Comparison of ENCODE assay signal across 8 mouse cellular contexts in genomic region chr5:23434598-23435481, GRCm38 (mm10). TPM values are rescaled to one million over a fixed set of nuclear protein-coding genes. Genes with fewer than 3 reads are reported as not detected.
DNase-seq lines count a peak whose midpoint lies in the region; ATAC-seq and TF ChIP-seq lines count a peak whose summit lies in the region.

No protein-coding gene starts in this region.

- H3K79me2 ChIP-seq in C2C12 (ENCODE audit: control insufficient read depth, insufficient read depth), result peaks cover 86% of the 10 kb centered on the region

- peak overlapping the region; percentile 98 for H3K4me3 ChIP-seq in C2C12 (ENCODE audit: insufficient read depth, poor library complexity, severe bottlenecking)
- peak overlapping the region; percentile 84 for H3K4me3 ChIP-seq in bone marrow macrophage, adult 2 months (ENCODE audit: insufficient read depth, low read length)
- H3K4me3 ChIP-seq in heart, embryonic 14.5 days (ENCODE audit: control insufficient read depth in 1 of 2, insufficient read depth in 1 of 2, low read depth in 1 of 2, low read length in 2 of 2), result peak overlapping the region; percentile 67 to 76
- H3K4me3 ChIP-seq in liver, embryonic 16.5 days (ENCODE audit: low read depth, low read length), result peak overlapping the region; percentile 100
- peak overlapping the region; percentile 73 for H3K4me3 ChIP-seq in neural tube, embryonic 11.5 days (ENCODE audit: low read depth, low read length)
- peak overlapping the region; percentile 79 for H3K4me3 ChIP-seq in stomach, embryonic 16.5 days (replicated peaks; ENCODE audit: low read length)

- H3K27ac ChIP-seq in bone marrow macrophage, adult 2 months (ENCODE audit: insufficient read depth, low read depth, low read length), result peak overlapping the region; percentile 89
- H3K27ac ChIP-seq in heart, embryonic 14.5 days (replicated peaks in 1 of 2; ENCODE audit: control insufficient read depth in 1 of 2, insufficient read depth in 1 of 2, low read depth in 2 of 2, low read length in 2 of 2), result peak overlapping the region; percentile 98 to 100
- peak overlapping the region; percentile 100 for H3K27ac ChIP-seq in liver, embryonic 16.5 days (ENCODE audit: low read length)
- peak overlapping the region; percentile 100 for H3K27ac ChIP-seq in neural tube, embryonic 11.5 days (ENCODE audit: low read depth, low read length)
- H3K27ac ChIP-seq in stomach, embryonic 16.5 days (ENCODE audit: low read length), result peak overlapping the region; percentile 100

- H3K79me3 ChIP-seq in C2C12 (ENCODE audit: low read depth), result peaks cover 78% of the 10 kb centered on the region

- no peaks in the 10 kb centered on the region for H3K27me3 ChIP-seq in C2C12 (ENCODE audit: control insufficient read depth, insufficient read depth, insufficient read length)
- H3K27me3 ChIP-seq in heart, embryonic 14.5 days (ENCODE audit: control insufficient read depth, insufficient read depth, low read length), result no peaks in the 10 kb centered on the region
- no peaks in the 10 kb centered on the region for H3K27me3 ChIP-seq in liver, embryonic 16.5 days (ENCODE audit: control insufficient read depth, insufficient read depth, low read depth, low read length)
- no peaks in the 10 kb centered on the region for H3K27me3 ChIP-seq in neural tube, embryonic 11.5 days (ENCODE audit: control insufficient read depth, insufficient read depth, low read length)
- no peaks in the 10 kb centered on the region for H3K27me3 ChIP-seq in stomach, embryonic 16.5 days (ENCODE audit: control insufficient read depth, insufficient read depth, low read length)

- no peak for TF ChIP-seq CTCF in C2C12 (IDR thresholded peaks at IDR 0.05; ENCODE audit: control insufficient read depth, insufficient read depth, insufficient read length)
- no peak for TF ChIP-seq CTCF in bone marrow macrophage, adult 2 months (IDR thresholded peaks at IDR 0.05; ENCODE audit: low read depth, low read length)

- H3K4me1 ChIP-seq in bone marrow macrophage, adult 2 months (ENCODE audit: control insufficient read depth, insufficient read depth, low read length), result peaks cover 6% of the 10 kb centered on the region
- H3K4me1 ChIP-seq in heart, embryonic 14.5 days (ENCODE audit: control insufficient read depth in 2 of 2, insufficient read depth in 2 of 2, low read length in 2 of 2), result peaks cover 0 to 27% of the 10 kb centered on the region in 2 experiments; a peak in 2 of 4 replicates
- H3K4me1 ChIP-seq in liver, embryonic 16.5 days (ENCODE audit: control insufficient read depth, low read depth, low read length), result peaks cover 11% of the 10 kb centered on the region
- peaks cover 19% of the 10 kb centered on the region for H3K4me1 ChIP-seq in neural tube, embryonic 11.5 days (ENCODE audit: control insufficient read depth, insufficient read depth, low read length)
- peaks cover 13% of the 10 kb centered on the region; the same call in 1 of the 2 replicates for H3K4me1 ChIP-seq in stomach, embryonic 16.5 days (ENCODE audit: control insufficient read depth, insufficient read depth, low read length)

- H3K4me2 ChIP-seq in heart, embryonic 14.5 days (ENCODE audit: low read length), result peak overlapping the region; percentile 97
- H3K4me2 ChIP-seq in liver, embryonic 16.5 days (ENCODE audit: low read depth, low read length), result peak overlapping the region; percentile 93
- H3K4me2 ChIP-seq in neural tube, embryonic 11.5 days (ENCODE audit: low read depth), result peak overlapping the region; percentile 82
- peak overlapping the region; percentile 74 for H3K4me2 ChIP-seq in stomach, embryonic 16.5 days (ENCODE audit: low read depth, low read length)

- ATAC-seq in erythroid progenitor cell, adult 5-6 weeks (replicated peaks; ENCODE audit: low FRiP score, poor library complexity, severe bottlenecking), result peak; percentile 32; the same call in 1 of the 2 replicates
- 0 out of 2 replicates have a peak, but pooled peaks have one; percentile 1 for ATAC-seq in heart, embryonic 14.5 days (ENCODE audit: insufficient number of reproducible peaks, insufficient read depth, low FRiP score, low read depth)
- ATAC-seq in liver, embryonic 16.5 days (ENCODE audit: low read depth), result peak; percentile 11; the same call in 1 of the 2 replicates
- ATAC-seq in neural tube, embryonic 11.5 days (ENCODE audit: insufficient read depth, low FRiP score, low TSS enrichment), result no peak; the same call in 1 of the 2 replicates
- no peak for ATAC-seq in stomach, embryonic 16.5 days (ENCODE audit: insufficient read depth, low FRiP score)

- H3K9ac ChIP-seq in heart, embryonic 14.5 days (ENCODE audit: low read length), result peak overlapping the region; percentile 100
- H3K9ac ChIP-seq in liver, embryonic 16.5 days (ENCODE audit: low read depth, low read length), result peak overlapping the region; percentile 97
- H3K9ac ChIP-seq in neural tube, embryonic 11.5 days (ENCODE audit: low read length), result peak overlapping the region; percentile 100
- H3K9ac ChIP-seq in stomach, embryonic 16.5 days (ENCODE audit: low read length), result peak overlapping the region; percentile 96

- H3K9me3 ChIP-seq in heart, embryonic 14.5 days (ENCODE audit: control insufficient read depth, low read length), result no peaks in the 10 kb centered on the region
- H3K9me3 ChIP-seq in liver, embryonic 16.5 days (replicated peaks; ENCODE audit: control insufficient read depth, low read length), result no peaks in the 10 kb centered on the region
- no peaks in the 10 kb centered on the region for H3K9me3 ChIP-seq in neural tube, embryonic 11.5 days (ENCODE audit: control insufficient read depth, low read length)
- H3K9me3 ChIP-seq in stomach, embryonic 16.5 days (replicated peaks; ENCODE audit: control insufficient read depth, low read length), result no peaks in the 10 kb centered on the region

- under 1% methylated on average over 46 of the region's 46 CpGs for WGBS in heart, embryonic 14.5 days
- WGBS in liver, embryonic 16.5 days (ENCODE audit: insufficient replicate concordance), result under 1% methylated on average over 46 of the region's 46 CpGs
- WGBS in neural tube, embryonic 11.5 days, result under 1% methylated on average over 45 of the region's 46 CpGs
- WGBS in stomach, embryonic 16.5 days, result under 1% methylated on average over 45 of the region's 46 CpGs

- TF ChIP-seq POLR2A in bone marrow macrophage, adult 2 months (IDR thresholded peaks at IDR 0.05; ENCODE audit: borderline replicate concordance, low read depth, low read length), result no peak

- peak overlapping the region; percentile 79 for H3ac ChIP-seq in C2C12 (ENCODE audit: control insufficient read depth, insufficient read length, low read depth)

- DNase-seq in kidney, postnatal 14 days, result peak; percentile 69
- peak; percentile 72 for DNase-seq in neural tube, embryonic 11.5 days (ENCODE audit: low spot score)

- peaks cover under 1% of the 10 kb centered on the region for H3K36me3 ChIP-seq in C2C12 (ENCODE audit: control insufficient read depth, insufficient read depth)
- no peaks in the 10 kb centered on the region for H3K36me3 ChIP-seq in heart, embryonic 14.5 days (ENCODE audit: control insufficient read depth, insufficient read depth, low read length)
- H3K36me3 ChIP-seq in liver, embryonic 16.5 days (ENCODE audit: control insufficient read depth, insufficient read depth), result no peaks in the 10 kb centered on the region
- no peaks in the 10 kb centered on the region for H3K36me3 ChIP-seq in neural tube, embryonic 11.5 days (ENCODE audit: control insufficient read depth, insufficient read depth, low read length)
- no peaks in the 10 kb centered on the region for H3K36me3 ChIP-seq in stomach, embryonic 16.5 days (ENCODE audit: control insufficient read depth, insufficient read depth, low read length)

TF ChIP-seq in C2C12, 6 proteins besides CTCF, POLR2A, EP300 and RAD21:
- TF ChIP-seq CEBPB (IDR thresholded peaks at IDR 0.05; ENCODE audit: low read depth) (no peak), FOSL1 (IDR thresholded peaks at IDR 0.05; ENCODE audit: insufficient read depth, low read length, poor library complexity, severe bottlenecking) (no peak), MYOD1 (IDR thresholded peaks at IDR 0.05; ENCODE audit: control insufficient read depth, insufficient read length, low read depth) (no peak), MYOG (IDR thresholded peaks at IDR 0.05; ENCODE audit: control insufficient read depth, extremely low read depth, insufficient read length) (no peak), MAX (IDR thresholded peaks at IDR 0.05) (no peak), USF1 (IDR thresholded peaks at IDR 0.05; ENCODE audit: low read depth) (no peak)

RNA-seq across cellular contexts. Expression of gene Kmt2e, which starts 0.6 kb away (rescaled TPM):
- polyA plus RNA-seq in C2C12 (2012; fragmentation: generic; extraction: Trizol), result 8.0 TPM
- 60.7 and 70.5 TPM in 2 replicates for polyA plus RNA-seq in bone marrow macrophage, adult 2 months (2012; ENCODE audit: insufficient read depth, insufficient read length, missing spikeins)
- total RNA-seq in erythroid progenitor cell, adult 5-6 weeks (2015; ENCODE audit: low replicate concordance), result 122 TPM in 2 replicates
- 145 and 184 TPM in 2 replicates for total RNA-seq in erythroid progenitor cell, adult 5-6 weeks (2017; ENCODE audit: low replicate concordance)
- 61.2 and 63.4 TPM in 2 replicates for polyA plus RNA-seq in heart, embryonic 14.5 days (2014; fragmentation: Nextera tagmentation; extraction: Ambion mirVana)
- polyA plus RNA-seq in liver, embryonic 16.5 days (2015; fragmentation: Nextera tagmentation; extraction: Ambion mirVana), result 32.5 and 35.2 TPM in 2 replicates
- polyA plus RNA-seq in neural tube, embryonic 11.5 days (2014; fragmentation: Nextera tagmentation; extraction: Ambion mirVana), result 102 and 105 TPM in 2 replicates
- polyA plus RNA-seq in stomach, embryonic 16.5 days (2015; fragmentation: Nextera tagmentation; extraction: Ambion mirVana), result 90.9 and 94.0 TPM in 2 replicates

Comparison
In these comparisons a context has a peak if more than half of its experiments do, and no peak if none do; other contexts are left out.
1. ATAC-seq: peak in erythroid progenitor cell, adult 5-6 weeks (single experiment), heart, embryonic 14.5 days (single experiment) and liver, embryonic 16.5 days (single experiment); none in neural tube, embryonic 11.5 days (single experiment) and stomach, embryonic 16.5 days (single experiment).
2. Peak in every context shown above with its lines, with median percentiles within 50 percentile points of each other: H3K4me3 ChIP-seq, H3K27ac ChIP-seq, H3K4me2 ChIP-seq and H3K9ac ChIP-seq.